Mouse (Mus musculus) neural tube, embryonic 11.5 days (tissue): ENCODE data around the gene Clock. TPM values are rescaled to one million over a fixed set of nuclear protein-coding genes. Genes with fewer than 3 reads are reported as not detected.

ENCODE experiments used
- ATAC-seq: fragments of 200-750 bp; cut with Nextera tagmentation; 2 replicates; pipeline ENCODE4 v1.8.0; 2017; ENCODE audit warnings: moderate number of reproducible peaks, mild to moderate bottlenecking, moderate TSS enrichment, moderate library complexity; ENCODE audit not compliant: insufficient read depth, low FRiP score, low TSS enrichment
- DNase-seq: peaks from one replicate; pipeline ENCODE4 v3.0.0-alpha.2; 2015; ENCODE audit warnings: low spot score
- H3K27ac ChIP-seq: fragments of 300-500 bp; sonication (generic); 2 replicates; pipeline ENCODE4 v1.5.1; 2014; ENCODE audit warnings: low read depth, mild to moderate bottlenecking, low read length
- H3K27me3 ChIP-seq: fragments of 300-500 bp; sonication (generic); 2 replicates; pipeline ENCODE4 v1.6.1; 2014; ENCODE audit warnings: mild to moderate bottlenecking, low read length, mixed read lengths; ENCODE audit not compliant: control insufficient read depth, insufficient read depth
- H3K36me3 ChIP-seq: fragments of 300-500 bp; sonication (generic); 2 replicates; pipeline ENCODE4 v1.6.1; 2014; ENCODE audit warnings: mild to moderate bottlenecking, low read length, moderate library complexity, mixed read lengths; ENCODE audit not compliant: control insufficient read depth, insufficient read depth
- H3K4me1 ChIP-seq: fragments of 300-500 bp; sonication (generic); 2 replicates; pipeline ENCODE4 v1.6.1; 2014; ENCODE audit warnings: low read length, mixed read lengths; ENCODE audit not compliant: control insufficient read depth, insufficient read depth
- H3K4me2 ChIP-seq: fragments of 300-500 bp; sonication (generic); 2 replicates; pipeline ENCODE4 v1.6.1; 2014; ENCODE audit warnings: low read depth, mild to moderate bottlenecking, moderate library complexity
- H3K4me3 ChIP-seq: fragments of 300-500 bp; sonication (generic); 2 replicates; pipeline ENCODE4 v1.5.1; 2014; ENCODE audit warnings: low read depth, low read length
- H3K9ac ChIP-seq: fragments of 300-500 bp; sonication (generic); 2 replicates; pipeline ENCODE4 v1.6.1; 2014; ENCODE audit warnings: mild to moderate bottlenecking, low read length
- H3K9me3 ChIP-seq: fragments of 300-500 bp; sonication (generic); 2 replicates; pipeline ENCODE4 v1.6.1; 2016; ENCODE audit warnings: low read length; ENCODE audit not compliant: control insufficient read depth
- WGBS: fragments of 180-500 bp; shearing (Covaris S2); extraction: QIAGEN DNeasy Blood & Tissue Kit; methylation state at CpG from one replicate; pipeline ENCODE4 v1.1.7; 2014; 5-methylcytosine and 5-hydroxymethylcytosine counted together
- polyA plus RNA-seq: library from polyadenylated mRNA; unstranded; fragments of >200 nt; fragmentation: Nextera tagmentation; extraction: Ambion mirVana; gene quantifications from 2 replicates; pipeline ENCODE4 v1.2.1, GENCODE M21; 2014

The Clock gene
- polyA plus RNA-seq, result 12.3 and 12.7 TPM in 2 replicates

DNA sequence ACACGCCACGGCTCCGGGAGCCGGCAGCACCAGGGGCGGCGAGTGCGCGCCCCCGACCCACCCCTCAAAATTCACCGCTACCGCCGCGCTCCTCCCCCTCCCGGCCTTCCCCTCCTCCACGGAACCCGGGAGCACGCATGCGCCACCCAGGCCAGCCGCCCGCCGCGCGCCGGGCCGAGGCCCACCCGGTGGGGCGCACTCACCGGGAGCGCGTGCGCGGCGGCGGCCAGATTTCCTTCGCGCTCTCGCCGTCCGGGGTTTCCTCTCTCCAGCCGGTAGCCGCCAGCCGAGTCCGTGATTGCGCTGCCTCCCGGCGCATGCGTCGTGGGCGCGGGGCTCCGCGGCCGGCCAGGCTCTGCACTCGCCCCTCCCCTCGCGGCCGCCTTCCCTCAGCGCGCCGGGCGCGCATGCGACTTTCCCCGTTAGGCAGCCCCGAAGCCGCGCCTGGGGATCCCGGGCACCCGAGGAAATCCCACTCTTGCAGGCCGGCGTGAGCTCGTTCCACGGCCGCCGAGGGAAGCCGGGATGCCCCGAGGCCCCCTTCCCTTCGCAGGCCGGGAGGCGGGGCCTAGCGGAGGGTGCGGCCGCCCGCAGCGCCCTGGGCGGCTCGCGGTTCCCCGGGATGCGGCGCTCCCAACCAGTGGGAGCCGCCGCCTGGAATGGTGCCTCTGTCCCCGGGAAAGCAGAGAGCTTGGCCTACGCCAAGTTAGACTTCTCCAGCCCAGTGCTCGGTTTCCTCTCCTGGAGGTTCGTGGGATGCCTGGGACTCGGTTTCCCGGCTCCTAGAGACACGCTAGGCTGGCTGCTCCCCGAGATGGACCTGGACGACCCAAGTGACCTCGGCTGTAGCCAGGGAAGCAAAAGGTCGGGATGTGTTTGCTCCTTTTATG lies at the start of gene Clock:
Clock (minus strand) TSS at position 341 of the 890 bp plus-strand sequence.
- under 1% methylated on average over 65 of the region's 104 CpGs for WGBS

DNA sequence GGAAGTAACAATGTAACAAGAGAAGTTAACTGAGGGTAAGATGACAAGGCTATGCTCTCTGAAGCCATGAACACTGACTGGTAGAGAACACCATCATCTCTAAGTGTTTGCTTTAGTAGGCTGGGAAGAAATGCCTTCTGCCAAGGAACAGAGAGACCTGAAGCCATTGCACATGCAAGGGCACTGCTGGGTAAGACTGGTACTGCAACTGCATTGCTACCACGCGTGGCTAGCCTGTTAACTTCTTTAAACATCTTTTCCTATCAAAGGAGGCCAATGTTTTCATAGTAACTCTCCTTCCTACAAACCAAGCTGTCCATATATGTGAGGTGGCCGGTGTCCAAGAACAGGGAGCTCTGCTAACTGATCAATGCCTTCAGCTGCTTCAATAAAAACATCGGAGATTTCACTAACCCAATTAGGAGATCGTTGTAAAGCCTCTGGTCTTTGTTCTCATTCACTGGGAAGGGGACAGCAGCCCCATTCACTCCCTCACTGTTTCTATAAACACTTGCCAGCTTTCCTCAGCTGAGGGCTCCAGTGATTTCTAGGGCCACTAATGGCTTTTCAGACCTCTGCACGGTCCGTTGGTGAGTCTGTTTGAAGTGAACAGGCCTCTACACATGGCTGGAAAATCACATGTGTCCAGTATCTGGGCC lies 47.5 kb upstream of the Clock start:
- H3K36me3 ChIP-seq, result no peaks in the 10 kb centered on the region
- H3K4me3 ChIP-seq, result no peak overlapping the region
- ATAC-seq, result no peak
- H3K4me1 ChIP-seq, result no peaks in the 10 kb centered on the region
- no peak overlapping the region for H3K4me2 ChIP-seq
- no peaks in the 10 kb centered on the region for H3K27me3 ChIP-seq
- no peak for DNase-seq
- 35% methylated on average over 7 of the region's 7 CpGs for WGBS
- no peak overlapping the region for H3K27ac ChIP-seq
- no peak overlapping the region for H3K9ac ChIP-seq
- H3K9me3 ChIP-seq, result no peaks in the 10 kb centered on the region

More for the DNA sequence above, at the start of gene Clock:
- ATAC-seq (peak; percentile 86), DNase-seq (peak; percentile 94)
- peak within 1 kb of the TSS; percentile 84 for H3K4me3 ChIP-seq
- no peaks in the 10 kb centered on the region for H3K27me3 ChIP-seq
- H3K9ac ChIP-seq, result peak within 1 kb of the TSS; percentile 76
- H3K9me3 ChIP-seq, result no peaks in the 10 kb centered on the region
- H3K4me1 ChIP-seq, result peaks cover 8% of the 10 kb centered on the region; the same call in 1 of the 2 replicates
- no peaks in the 10 kb centered on the region for H3K36me3 ChIP-seq
- H3K27ac ChIP-seq, result peak within 1 kb of the TSS; percentile 96
- H3K4me2 ChIP-seq, result peak within 1 kb of the TSS; percentile 83

DNA sequence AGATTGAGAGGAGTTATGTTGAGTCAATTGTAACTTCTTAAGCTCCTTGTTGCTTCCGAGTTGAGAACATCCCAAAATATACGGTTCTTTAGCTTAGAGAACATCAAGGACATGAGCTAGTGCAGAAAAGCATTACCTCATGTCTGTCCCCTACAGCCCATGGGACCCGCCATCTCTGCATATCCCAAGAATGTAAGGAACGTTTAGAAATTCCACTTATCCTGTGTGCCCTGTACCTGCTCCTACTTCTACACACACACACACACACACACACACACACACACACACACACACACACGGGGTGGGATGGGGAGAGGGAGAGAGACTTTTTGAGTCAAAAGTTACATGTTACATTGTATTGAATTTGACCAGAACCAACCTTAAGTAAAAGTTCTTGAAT lies 46.9 kb upstream of the Clock start:
- ATAC-seq (no peak), DNase-seq (no peak)
- Histone ChIP-seq H3K36me3 (no peaks in the 10 kb centered on the region), H3K4me1 (no peaks in the 10 kb centered on the region), H3K4me3 (no peak overlapping the region), H3K27ac (no peak overlapping the region), H3K4me2 (no peak overlapping the region), H3K9me3 (no peaks in the 10 kb centered on the region), H3K27me3 (no peaks in the 10 kb centered on the region), H3K9ac (no peak overlapping the region)
- WGBS, result 82% methylated on average over 5 of the region's 5 CpGs

DNA sequence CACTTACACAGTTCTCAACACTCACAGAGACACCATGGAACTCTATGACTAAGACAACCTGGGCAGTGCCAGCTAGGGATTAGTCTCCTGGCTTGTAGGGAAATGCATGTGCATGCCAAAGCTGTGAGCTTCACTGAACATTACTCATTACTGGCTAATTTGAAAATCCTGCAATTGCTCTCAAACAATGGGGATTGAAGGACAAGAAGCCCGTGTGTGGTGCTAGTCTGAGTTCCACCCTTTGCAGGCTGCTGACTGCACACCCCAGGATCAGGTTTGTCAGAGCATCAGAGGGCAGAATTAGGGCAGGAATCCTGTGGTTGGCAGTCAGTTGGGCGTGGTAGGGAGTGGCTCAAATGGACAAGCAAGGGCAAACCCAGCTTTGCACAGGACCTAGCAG lies 41.5 kb upstream of the Clock start:
- H3K27me3 ChIP-seq, result no peaks in the 10 kb centered on the region
- WGBS, result 70% methylated on average over 2 of the region's 2 CpGs
- no peaks in the 10 kb centered on the region for H3K4me1 ChIP-seq
- no peak overlapping the region for H3K9ac ChIP-seq
- ATAC-seq, result no peak
- no peaks in the 10 kb centered on the region for H3K9me3 ChIP-seq
- no peaks in the 10 kb centered on the region for H3K36me3 ChIP-seq
- no peak overlapping the region for H3K4me2 ChIP-seq
- H3K4me3 ChIP-seq, result no peak overlapping the region
- no peak overlapping the region for H3K27ac ChIP-seq
- no peak for DNase-seq

DNA sequence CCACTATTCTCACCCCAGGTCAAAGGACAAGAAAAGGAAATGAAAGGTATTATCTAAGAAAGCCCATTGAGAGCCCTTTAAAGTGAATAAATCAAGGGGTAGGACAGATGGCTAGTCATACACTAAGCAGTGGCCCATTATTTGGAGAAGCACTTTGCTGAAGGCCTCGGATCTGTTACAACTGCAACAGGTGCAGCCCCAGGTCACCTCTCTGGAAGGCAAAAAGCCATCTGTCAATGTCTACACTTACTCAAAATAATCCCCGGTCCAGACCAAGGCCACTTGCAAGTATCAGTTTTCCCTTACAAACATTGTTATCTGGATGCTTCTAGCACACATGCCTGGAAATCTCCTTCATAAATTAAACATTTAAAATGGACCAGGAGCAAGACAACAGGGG lies 36.3 kb upstream of the Clock start:
- Histone ChIP-seq H3K4me2 (no peak overlapping the region), H3K9ac (no peak overlapping the region), H3K9me3 (no peaks in the 10 kb centered on the region), H3K4me3 (no peak overlapping the region), H3K27ac (no peak overlapping the region), H3K36me3 (no peaks in the 10 kb centered on the region), H3K4me1 (no peaks in the 10 kb centered on the region), H3K27me3 (no peaks in the 10 kb centered on the region)
- DNase-seq (no peak), ATAC-seq (no peak)
- 74% methylated on average over 2 of the region's 2 CpGs for WGBS

DNA sequence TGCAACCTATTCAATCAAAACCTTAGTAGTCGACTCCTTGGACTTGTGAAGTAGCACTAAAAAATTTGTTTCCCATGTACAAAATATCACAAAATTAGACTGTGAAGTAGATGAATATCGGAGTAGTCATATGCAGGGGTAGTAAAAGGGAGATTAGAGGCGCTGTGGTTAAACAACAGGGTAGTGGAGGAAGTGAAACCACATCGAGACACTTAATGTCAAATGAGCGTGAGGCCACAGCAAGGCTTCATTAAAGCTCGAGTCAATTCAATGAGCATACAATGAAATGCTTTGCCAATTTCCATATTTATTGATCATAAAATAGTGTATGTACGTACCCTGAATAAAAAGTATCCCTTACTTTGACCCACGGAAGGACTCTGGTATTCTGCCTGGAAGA lies 32.5 kb upstream of the Clock start:
- H3K27me3 ChIP-seq, result no peaks in the 10 kb centered on the region

DNA sequence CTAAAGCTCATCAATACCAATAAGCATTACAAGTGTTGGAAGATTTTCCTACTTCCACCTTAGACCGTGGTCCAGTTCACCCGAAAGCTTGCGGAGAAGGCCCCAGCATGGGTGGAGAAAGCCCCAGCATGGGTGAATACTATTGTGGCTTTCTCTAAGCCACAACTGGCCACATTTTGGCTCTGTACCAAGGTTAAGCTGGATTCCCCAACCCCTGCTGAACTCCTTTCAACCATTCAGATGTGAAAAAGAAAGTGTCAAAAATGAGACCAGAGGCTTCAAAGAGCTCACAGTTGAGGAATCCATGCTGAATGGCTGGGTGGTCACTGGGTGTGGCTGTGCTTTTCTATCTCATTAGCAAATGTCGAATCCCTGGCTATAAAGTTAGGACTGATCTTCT lies 29.2 kb upstream of the Clock start:
- Histone ChIP-seq H3K4me3 (no peak overlapping the region), H3K9me3 (no peaks in the 10 kb centered on the region), H3K4me1 (no peaks in the 10 kb centered on the region), H3K27me3 (no peaks in the 10 kb centered on the region), H3K4me2 (no peak overlapping the region), H3K27ac (no peak overlapping the region), H3K36me3 (no peaks in the 10 kb centered on the region), H3K9ac (no peak overlapping the region)
- WGBS, result 87% methylated on average over 4 of the region's 4 CpGs
- no peak for DNase-seq
- ATAC-seq, result no peak

More for the DNA sequence above, 32.5 kb upstream of the Clock start:
- H3K9me3 ChIP-seq, result no peaks in the 10 kb centered on the region
- H3K36me3 ChIP-seq, result no peaks in the 10 kb centered on the region
- no peak overlapping the region for H3K27ac ChIP-seq
- no peak overlapping the region for H3K9ac ChIP-seq
- no peak overlapping the region for H3K4me2 ChIP-seq
- WGBS, result 85% methylated on average over 8 of the region's 8 CpGs
- ATAC-seq (no peak), DNase-seq (no peak)
- no peak overlapping the region for H3K4me3 ChIP-seq
- H3K4me1 ChIP-seq, result no peaks in the 10 kb centered on the region

DNA sequence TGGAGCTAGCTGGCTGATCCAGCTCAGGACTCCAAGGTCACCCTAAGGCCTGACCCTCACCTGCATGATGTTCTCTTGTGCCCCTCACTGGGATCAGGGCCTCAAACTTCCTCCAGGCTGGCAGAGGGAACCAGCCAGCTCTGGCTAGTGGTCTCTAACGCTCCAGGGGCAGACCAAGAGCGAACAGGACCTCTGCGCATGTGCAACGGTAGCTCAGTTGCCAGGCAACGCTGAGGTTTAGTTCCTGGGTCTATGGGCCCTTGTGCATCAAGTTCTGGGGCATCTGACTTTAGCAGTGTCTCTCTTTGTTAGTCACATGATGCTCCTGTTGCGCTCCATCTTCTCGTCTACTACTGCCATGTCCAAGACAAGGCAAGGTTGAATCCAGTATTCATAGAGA lies 26.4 kb upstream of the Clock start, which contains the start of gene Pdcl2:
Pdcl2 (minus strand) TSS at position 204 of the 400 bp plus-strand sequence.
- Histone ChIP-seq H3K4me3 (no peak within 1 kb of the TSS), H3K9me3 (no peaks in the 10 kb centered on the region), H3K9ac (no peak within 1 kb of the TSS), H3K4me1 (no peaks in the 10 kb centered on the region), H3K36me3 (no peaks in the 10 kb centered on the region), H3K27me3 (no peaks in the 10 kb centered on the region), H3K27ac (no peak within 1 kb of the TSS), H3K4me2 (no peak within 1 kb of the TSS)
- WGBS, result 91% methylated on average over 7 of the region's 7 CpGs
- DNase-seq, result no peak
- ATAC-seq, result no peak
